In the genomic region with DNA sequence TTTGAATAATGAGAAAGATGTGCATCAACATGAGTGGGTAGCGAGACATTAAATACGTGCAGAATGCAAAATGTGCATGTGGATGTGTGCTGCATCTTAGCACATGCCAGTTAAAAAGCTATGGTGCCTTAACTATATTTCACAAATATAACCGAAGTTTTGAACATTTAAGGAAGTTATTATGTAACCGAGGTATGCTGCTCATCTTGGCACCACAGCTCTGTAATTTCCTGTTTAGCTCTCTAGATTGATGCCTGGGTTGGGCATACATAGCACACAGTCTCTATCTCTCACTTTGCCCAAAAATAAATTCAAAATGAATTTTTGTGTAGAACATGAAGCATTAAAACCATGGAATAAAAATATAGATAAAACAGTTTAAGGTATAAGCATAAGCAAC, we compare ENCODE assay signal across 25 mouse cellular contexts. TPM values are rescaled to one million over a fixed set of nuclear protein-coding genes. Genes with fewer than 3 reads are reported as not detected.
"Had no signal": no experiment of that assay in that cellular context is flagged by ENCODE, and none has a peak within 500 bp of the region (broad histone marks: within the 10 kb centered on the region; RNA-seq: fewer than 3 reads in every experiment).

No protein-coding gene starts in this region.

- H3K27ac ChIP-seq: heart, embryonic 13.5 days; heart, embryonic 15.5 days; hindbrain, embryonic 10.5 days; hindbrain, embryonic 12.5 days; hindbrain, embryonic 14.5 days; intestine, embryonic 15.5 days; kidney, embryonic 15.5 days; kidney, postnatal 0 days; layer of hippocampus, adult 2 months; limb, embryonic 13.5 days; limb, embryonic 15.5 days; liver, embryonic 12.5 days; liver, embryonic 14.5 days had no signal

- H3K9ac ChIP-seq: heart, embryonic 13.5 days; heart, embryonic 15.5 days; hindbrain, embryonic 12.5 days; hindbrain, embryonic 14.5 days; intestine, embryonic 15.5 days; kidney, embryonic 15.5 days; limb, embryonic 13.5 days; limb, embryonic 15.5 days; liver, embryonic 12.5 days; liver, embryonic 14.5 days had no signal

- DNase-seq: gastrocnemius, postnatal 25 days; heart, adult 11 months; heart, postnatal 14 days; heart, postnatal 36 days; kidney, adult 8-10 months; kidney, postnatal 25 days; kidney, postnatal 4 days; layer of hippocampus, postnatal 36 days; left cerebral cortex, postnatal 4 days had no signal

- H3K36me3 ChIP-seq: heart, embryonic 13.5 days; heart, embryonic 15.5 days; hindbrain, embryonic 10.5 days; hindbrain, embryonic 12.5 days; intestine, embryonic 15.5 days; kidney, embryonic 15.5 days; limb, embryonic 13.5 days; limb, embryonic 15.5 days; liver, embryonic 12.5 days had no signal

- H3K27me3 ChIP-seq: heart, embryonic 13.5 days; heart, embryonic 15.5 days; hindbrain, embryonic 12.5 days; intestine, embryonic 15.5 days; kidney, embryonic 15.5 days; limb, embryonic 15.5 days; liver, embryonic 12.5 days had no signal

- H3K4me1 ChIP-seq: heart, embryonic 13.5 days; heart, embryonic 15.5 days; hindbrain, embryonic 10.5 days; hindbrain, embryonic 12.5 days; intestine, embryonic 15.5 days; kidney, embryonic 15.5 days; limb, embryonic 13.5 days; limb, embryonic 15.5 days; liver, embryonic 12.5 days had no signal

- ATAC-seq: hindbrain, embryonic 16.5 days; inflammation-experienced regulatory T-cells, adult 6 months; intestine, embryonic 15.5 days; intestine, postnatal 0 days; liver, embryonic 12.5 days had no signal

- H3K4me3 ChIP-seq: heart, embryonic 13.5 days; heart, embryonic 15.5 days; hindbrain, embryonic 10.5 days; hindbrain, embryonic 12.5 days; intestine, embryonic 15.5 days; kidney, embryonic 15.5 days; layer of hippocampus, adult 2 months; limb, embryonic 13.5 days; limb, embryonic 15.5 days; liver, embryonic 12.5 days had no signal

RNA-seq across cellular contexts. Expression of a gene that starts 6.6 kb away (rescaled TPM):
- polyA plus RNA-seq: inflammation-experienced regulatory T-cells, adult 6 months had no signal
